Mouse (Mus musculus) neural tube, embryonic 11.5 days (tissue): Measurements from ENCODE around the gene Opcml. TPM values are rescaled to one million over a fixed set of nuclear protein-coding genes. Genes with fewer than 3 reads are reported as not detected.

ENCODE experiments used
- ATAC-seq: fragments of 200-750 bp; cut with Nextera tagmentation; 2 replicates; pipeline ENCODE4 v1.8.0; 2017; ENCODE audit warnings: moderate number of reproducible peaks, mild to moderate bottlenecking, moderate TSS enrichment, moderate library complexity; ENCODE audit not compliant: insufficient read depth, low FRiP score, low TSS enrichment
- DNase-seq: peaks from one replicate; pipeline ENCODE4 v3.0.0-alpha.2; 2015; ENCODE audit warnings: low spot score
- H3K27ac ChIP-seq: fragments of 300-500 bp; sonication (generic); 2 replicates; pipeline ENCODE4 v1.5.1; 2014; ENCODE audit warnings: low read depth, mild to moderate bottlenecking, low read length
- H3K27me3 ChIP-seq: fragments of 300-500 bp; sonication (generic); 2 replicates; pipeline ENCODE4 v1.6.1; 2014; ENCODE audit warnings: mild to moderate bottlenecking, low read length, mixed read lengths; ENCODE audit not compliant: control insufficient read depth, insufficient read depth
- H3K36me3 ChIP-seq: fragments of 300-500 bp; sonication (generic); 2 replicates; pipeline ENCODE4 v1.6.1; 2014; ENCODE audit warnings: mild to moderate bottlenecking, low read length, moderate library complexity, mixed read lengths; ENCODE audit not compliant: control insufficient read depth, insufficient read depth
- H3K4me1 ChIP-seq: fragments of 300-500 bp; sonication (generic); 2 replicates; pipeline ENCODE4 v1.6.1; 2014; ENCODE audit warnings: low read length, mixed read lengths; ENCODE audit not compliant: control insufficient read depth, insufficient read depth
- H3K4me2 ChIP-seq: fragments of 300-500 bp; sonication (generic); 2 replicates; pipeline ENCODE4 v1.6.1; 2014; ENCODE audit warnings: low read depth, mild to moderate bottlenecking, moderate library complexity
- H3K4me3 ChIP-seq: fragments of 300-500 bp; sonication (generic); 2 replicates; pipeline ENCODE4 v1.5.1; 2014; ENCODE audit warnings: low read depth, low read length
- H3K9ac ChIP-seq: fragments of 300-500 bp; sonication (generic); 2 replicates; pipeline ENCODE4 v1.6.1; 2014; ENCODE audit warnings: mild to moderate bottlenecking, low read length
- H3K9me3 ChIP-seq: fragments of 300-500 bp; sonication (generic); 2 replicates; pipeline ENCODE4 v1.6.1; 2016; ENCODE audit warnings: low read length; ENCODE audit not compliant: control insufficient read depth
- WGBS: fragments of 180-500 bp; shearing (Covaris S2); extraction: QIAGEN DNeasy Blood & Tissue Kit; methylation state at CpG from one replicate; pipeline ENCODE4 v1.1.7; 2014; 5-methylcytosine and 5-hydroxymethylcytosine counted together
- polyA plus RNA-seq: library from polyadenylated mRNA; unstranded; fragments of >200 nt; fragmentation: Nextera tagmentation; extraction: Ambion mirVana; gene quantifications from 2 replicates; pipeline ENCODE4 v1.2.1, GENCODE M21; 2014

The Opcml gene
- polyA plus RNA-seq, 1 experiment from 2014 or later: 3.6 TPM

- Histone ChIP-seq H3K4me3 (no peak overlapping the region), H3K36me3 (no peaks in the 10 kb centered on the region), H3K4me1 (no peaks in the 10 kb centered on the region), H3K9me3 (no peaks in the 10 kb centered on the region), H3K27me3 (no peaks in the 10 kb centered on the region), H3K4me2 (no peak overlapping the region), H3K27ac (no peak overlapping the region), H3K9ac (no peak overlapping the region)
- ATAC-seq (no peak), DNase-seq (no peak)
- WGBS: 60% methylated on average over 2 of the region's 2 CpGs
Measured at GRCm38 (mm10) chr9:27963385-27963784, 172.8 kb downstream of the Opcml start.

- Histone ChIP-seq H3K36me3 (no peaks in the 10 kb centered on the region), H3K27me3 (no peaks in the 10 kb centered on the region), H3K4me2 (no peak overlapping the region), H3K4me1 (no peaks in the 10 kb centered on the region), H3K27ac (no peak overlapping the region), H3K9me3 (no peaks in the 10 kb centered on the region), H3K9ac (no peak overlapping the region), H3K4me3 (no peak overlapping the region)
- ATAC-seq: no peak
- WGBS: 89% methylated on average over 10 of the region's 10 CpGs
- DNase-seq: no peak
Measured at GRCm38 (mm10) chr9:27964902-27965550, 174.5 kb downstream of the Opcml start.

- no peak for DNase-seq
- no peak for ATAC-seq
- no peak overlapping the region for H3K27ac ChIP-seq
- no peaks in the 10 kb centered on the region for H3K4me1 ChIP-seq
- no peaks in the 10 kb centered on the region for H3K27me3 ChIP-seq
- H3K9me3 ChIP-seq: no peaks in the 10 kb centered on the region
- H3K4me3 ChIP-seq: no peak overlapping the region
- H3K4me2 ChIP-seq: no peak overlapping the region
- no peaks in the 10 kb centered on the region for H3K36me3 ChIP-seq
- no peak overlapping the region for H3K9ac ChIP-seq
Measured at GRCm38 (mm10) chr9:27968266-27968665, 177.7 kb downstream of the Opcml start.

GRCm38 (mm10) chr9:27972293-27972692, 181.7 kb downstream of the Opcml start:
- no peak for ATAC-seq
- no peak for DNase-seq
- H3K4me1 ChIP-seq: no peaks in the 10 kb centered on the region
- H3K27me3 ChIP-seq: no peaks in the 10 kb centered on the region
- no peak overlapping the region for H3K9ac ChIP-seq
- H3K27ac ChIP-seq: no peak overlapping the region
- no peaks in the 10 kb centered on the region for H3K36me3 ChIP-seq
- no peaks in the 10 kb centered on the region for H3K9me3 ChIP-seq
- WGBS: 71% methylated on average over 5 of the region's 5 CpGs
- no peak overlapping the region for H3K4me3 ChIP-seq
- H3K4me2 ChIP-seq: no peak overlapping the region

GRCm38 (mm10) chr9:27982576-27982975, 192.0 kb downstream of the Opcml start:
- Histone ChIP-seq H3K36me3 (no peaks in the 10 kb centered on the region), H3K27ac (no peak overlapping the region), H3K4me2 (no peak overlapping the region), H3K9ac (no peak overlapping the region), H3K4me1 (no peaks in the 10 kb centered on the region), H3K9me3 (no peaks in the 10 kb centered on the region), H3K27me3 (no peaks in the 10 kb centered on the region), H3K4me3 (no peak overlapping the region)
- no peak for DNase-seq
- ATAC-seq: no peak

GRCm38 (mm10) chr9:27986604-27987588, 196.3 kb downstream of the Opcml start:
- Histone ChIP-seq H3K36me3 (no peaks in the 10 kb centered on the region), H3K4me2 (no peak overlapping the region), H3K9me3 (no peaks in the 10 kb centered on the region), H3K9ac (no peak overlapping the region), H3K27ac (no peak overlapping the region), H3K4me3 (no peak overlapping the region), H3K27me3 (no peaks in the 10 kb centered on the region), H3K4me1 (no peaks in the 10 kb centered on the region)
- WGBS: 85% methylated on average over 8 of the region's 8 CpGs
- no peak for ATAC-seq
- DNase-seq: no peak

- 91% methylated on average over 4 of the region's 4 CpGs for WGBS
- no peak for DNase-seq
Measured at GRCm38 (mm10) chr9:27991611-27992010, 201.0 kb downstream of the Opcml start.

GRCm38 (mm10) chr9:27996536-27996935, 206.0 kb downstream of the Opcml start:
- 94% methylated on average over 7 of the region's 7 CpGs for WGBS
- DNase-seq: no peak
- no peak overlapping the region for H3K27ac ChIP-seq

More at GRCm38 (mm10) chr9:27991611-27992010, 201.0 kb downstream of the Opcml start:
- Histone ChIP-seq H3K4me3 (no peak overlapping the region), H3K9me3 (no peaks in the 10 kb centered on the region), H3K36me3 (no peaks in the 10 kb centered on the region), H3K9ac (no peak overlapping the region), H3K4me2 (no peak overlapping the region), H3K4me1 (no peaks in the 10 kb centered on the region), H3K27ac (no peak overlapping the region), H3K27me3 (no peaks in the 10 kb centered on the region)
- no peak for ATAC-seq

GRCm38 (mm10) chr9:27998767-27999166, 208.2 kb downstream of the Opcml start:
- Histone ChIP-seq H3K4me1 (no peaks in the 10 kb centered on the region), H3K27me3 (no peaks in the 10 kb centered on the region), H3K4me2 (no peak overlapping the region), H3K36me3 (no peaks in the 10 kb centered on the region), H3K27ac (no peak overlapping the region), H3K4me3 (no peak overlapping the region), H3K9me3 (no peaks in the 10 kb centered on the region), H3K9ac (no peak overlapping the region)
- ATAC-seq (no peak), DNase-seq (no peak)
- WGBS: 58% methylated on average over 4 of the region's 4 CpGs

More at GRCm38 (mm10) chr9:27996536-27996935, 206.0 kb downstream of the Opcml start:
- H3K4me2 ChIP-seq: no peak overlapping the region
- no peak for ATAC-seq
- H3K36me3 ChIP-seq: no peaks in the 10 kb centered on the region
- no peaks in the 10 kb centered on the region for H3K27me3 ChIP-seq
- H3K4me1 ChIP-seq: no peaks in the 10 kb centered on the region
- H3K4me3 ChIP-seq: no peak overlapping the region
- H3K9ac ChIP-seq: no peak overlapping the region
- H3K9me3 ChIP-seq: no peaks in the 10 kb centered on the region
